Mouse (Mus musculus): Measurements from ENCODE around the gene Hist1h3c.
"Not testable (repeated sequence)": the region's sequence is repeated elsewhere in the genome, so short reads cannot be mapped to it uniquely, and the experiment has no call there.

The Hist1h3c gene
- long read RNA-seq, experiment 1 = 0 reads
- long read RNA-seq, experiment 2 = 0 reads

DNA sequence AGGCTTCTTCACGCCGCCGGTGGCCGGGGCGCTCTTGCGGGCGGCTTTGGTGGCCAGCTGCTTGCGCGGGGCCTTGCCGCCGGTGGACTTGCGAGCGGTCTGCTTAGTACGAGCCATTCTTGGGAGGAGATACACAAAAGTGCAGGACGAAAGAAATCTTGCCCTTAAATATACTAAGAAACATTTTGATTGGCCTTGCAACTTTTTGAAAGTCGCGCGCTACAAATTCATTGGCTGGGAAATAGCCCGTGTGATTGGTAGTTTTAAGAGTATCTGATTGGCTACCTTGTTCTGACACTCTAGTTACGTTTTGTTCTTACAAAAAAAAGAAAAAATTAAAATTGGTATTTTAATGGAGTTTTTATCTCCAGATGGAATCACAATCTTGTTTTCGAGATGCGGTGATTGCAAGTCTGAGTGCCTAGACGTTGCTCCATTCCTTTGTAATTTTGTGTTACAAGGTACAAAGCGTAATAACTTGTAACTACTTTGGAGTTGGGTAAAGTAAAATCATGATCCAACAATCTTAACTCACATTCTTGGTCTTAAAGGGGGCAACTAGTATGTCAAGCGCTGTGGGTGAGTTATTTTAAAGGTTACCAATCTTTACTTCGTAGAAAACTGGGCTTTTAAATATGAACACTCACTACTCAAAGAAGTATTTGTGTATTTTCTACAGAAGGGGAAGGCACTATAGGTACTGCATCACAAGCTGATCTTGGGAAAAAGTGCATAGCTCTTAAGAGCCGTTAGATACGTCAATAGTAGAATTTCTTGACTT lies at the start of gene Hist1h3c:
Hist1h3c (minus strand) TSS at position 222 of the 781 bp plus-strand sequence.
- intact Hi-C loops (cut with DNase I) = loop anchor here (5.0 to 10.0 kb wide), 2 partner anchors 321 to 1703 kb away; partner anchors contain the start of genes Abt1, Hist1h2ag, Hist1h2bj and Hist1h4i

DNA sequence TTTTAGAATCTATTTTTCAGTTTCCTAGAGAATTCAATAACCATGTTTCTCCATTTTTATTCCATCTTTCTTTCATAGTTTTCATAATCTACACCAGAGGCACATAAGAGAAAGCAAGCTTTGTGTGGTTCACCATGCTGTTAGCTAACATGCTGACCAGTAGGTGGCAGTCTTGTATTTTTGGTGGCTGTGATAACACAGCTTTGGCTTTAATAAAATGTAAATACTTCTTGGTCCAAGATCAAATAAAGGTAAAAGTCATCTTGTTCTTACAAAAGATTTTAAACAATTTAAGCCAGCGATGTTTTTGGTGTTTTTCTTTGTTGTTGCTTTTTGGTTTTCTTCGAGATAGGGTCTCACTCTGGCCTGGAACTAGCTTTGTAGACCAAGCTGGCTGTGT lies 47.1 kb upstream of the Hist1h3c start:
- intact Hi-C loops (cut with DNase I) = loop anchor here (10.0 kb wide), 1 partner anchor 502 kb away; no protein-coding TSS in a partner anchor

DNA sequence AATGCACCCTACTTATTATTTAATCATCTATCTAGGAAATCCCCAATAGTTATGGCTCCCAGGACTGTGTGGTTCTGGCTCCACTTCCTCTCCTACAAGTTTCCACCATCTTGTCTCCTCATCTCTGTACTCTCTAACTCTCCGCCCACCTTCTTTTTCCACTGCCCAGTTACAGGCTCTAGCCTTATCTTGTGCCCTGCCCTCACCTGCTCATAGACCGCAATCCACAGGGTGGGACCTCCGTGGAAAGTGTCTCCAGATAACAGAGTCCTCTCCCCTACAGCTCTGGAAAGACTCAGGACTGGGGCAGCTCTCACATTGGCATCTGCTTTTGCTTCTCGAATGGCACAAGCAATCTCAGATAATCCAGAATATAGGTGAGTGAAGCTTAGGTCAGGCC lies 33.6 kb upstream of the Hist1h3c start:
- intact Hi-C loops (cut with DNase I) = no loop called here

DNA sequence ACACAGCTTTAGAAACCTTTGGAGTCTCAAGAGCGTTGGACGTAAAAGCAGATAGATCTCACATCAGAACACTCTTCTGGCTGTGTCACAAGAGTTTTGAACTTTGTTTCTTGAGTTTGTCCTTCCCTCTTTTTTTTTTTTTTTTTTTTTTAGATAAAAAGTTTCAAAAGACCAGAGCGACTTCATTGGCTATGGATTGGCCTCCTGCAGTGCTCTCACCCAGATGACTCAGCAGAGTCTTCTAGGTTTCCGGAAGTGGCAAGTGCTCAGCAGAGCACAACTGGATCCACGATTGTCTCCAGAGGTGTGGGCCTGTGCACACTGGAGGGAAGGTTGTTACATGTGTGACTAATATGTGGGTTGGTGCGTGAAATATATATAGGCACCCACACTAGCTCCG lies 32.9 kb upstream of the Hist1h3c start:
- intact Hi-C loops (cut with DNase I) = no loop called here

DNA sequence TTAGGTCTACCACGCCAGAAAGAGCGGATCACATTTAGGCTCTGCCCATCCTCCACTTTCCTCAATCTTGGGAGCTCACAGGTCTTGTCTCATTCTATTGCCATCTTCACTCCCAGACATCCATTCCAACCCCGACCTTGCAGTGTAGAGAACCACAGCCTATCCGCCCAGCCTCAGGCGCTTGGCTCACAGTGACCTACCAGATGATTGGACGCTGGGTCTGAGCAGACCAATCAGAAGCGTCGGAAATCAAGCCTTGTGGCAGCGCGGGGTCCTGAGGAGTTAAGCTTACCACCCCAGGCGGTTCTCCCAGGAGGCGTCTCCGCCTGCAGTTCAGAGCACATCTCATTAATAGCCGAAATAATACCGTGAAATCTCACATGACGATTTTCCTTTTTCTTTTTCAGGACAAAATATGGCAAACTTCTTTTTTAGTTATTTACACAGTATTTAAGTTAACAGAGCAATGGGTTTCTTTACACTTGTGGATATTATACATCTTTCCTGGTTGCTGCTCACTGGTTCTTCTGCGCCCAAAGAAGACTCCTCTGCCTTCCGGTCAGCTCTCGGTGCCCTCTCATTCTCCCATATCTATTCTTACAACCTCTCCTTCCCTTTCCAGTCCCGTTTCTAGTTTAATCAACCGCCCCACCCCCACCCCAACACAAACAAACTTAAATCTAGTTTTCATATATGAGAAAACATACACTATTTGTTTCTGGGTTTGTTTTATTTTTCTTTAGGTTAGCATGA lies 27.3 kb upstream of the Hist1h3c start:
- intact Hi-C loops (cut with DNase I) = no loop called here

DNA sequence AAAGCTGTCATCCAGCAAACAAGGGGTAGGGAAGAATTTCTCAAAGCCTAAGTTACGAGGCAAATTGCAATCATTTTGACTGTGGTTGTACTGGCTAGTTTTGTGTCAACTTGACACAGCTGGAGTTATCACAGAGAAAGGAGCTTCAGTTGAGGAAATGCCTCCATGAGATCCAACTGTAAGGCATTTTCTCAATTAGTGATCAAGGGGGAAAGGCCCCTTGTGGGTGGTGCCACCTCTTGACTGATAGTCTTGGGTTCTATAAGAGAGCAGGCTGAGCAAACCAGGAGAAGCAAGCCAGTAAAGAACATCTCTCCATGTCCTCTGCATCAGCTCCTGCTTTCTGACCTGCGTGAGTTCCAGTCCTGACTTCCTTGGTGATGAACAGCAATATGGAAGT lies 24.2 kb upstream of the Hist1h3c start, which contains the start of gene Trim38:
Trim38 (plus strand) TSS at position 301 of the 400 bp plus-strand sequence.
- intact Hi-C loops (cut with DNase I) = not testable (repeated sequence)

DNA sequence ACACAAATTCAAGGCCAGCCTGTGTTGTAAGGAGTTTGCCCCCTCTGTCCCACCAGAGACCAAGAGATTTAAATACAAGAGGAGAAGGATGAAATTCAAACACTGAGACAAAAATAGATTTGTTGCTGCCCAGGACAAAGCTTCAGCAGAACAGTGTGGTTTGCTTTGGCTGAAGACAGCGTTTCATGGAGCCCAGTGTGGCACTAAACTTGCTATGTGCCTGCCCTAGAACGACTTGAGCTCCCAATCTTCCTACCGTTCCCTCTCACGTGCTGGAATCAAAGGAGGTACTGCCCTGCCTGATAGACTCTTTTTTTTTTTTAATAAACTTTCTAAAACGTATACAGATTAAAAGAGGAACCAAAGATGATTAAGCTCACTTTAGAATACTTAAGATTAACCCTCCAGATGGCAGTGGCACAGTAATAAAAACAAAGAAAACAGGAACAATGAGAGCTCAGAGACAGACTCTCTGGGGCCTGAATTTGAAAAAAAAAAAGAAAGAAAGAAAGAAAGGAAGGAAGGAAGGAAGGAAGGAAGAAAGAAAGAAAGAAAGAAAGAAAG lies 23.5 kb upstream of the Hist1h3c start:
- intact Hi-C loops (cut with DNase I) = no loop called here

DNA sequence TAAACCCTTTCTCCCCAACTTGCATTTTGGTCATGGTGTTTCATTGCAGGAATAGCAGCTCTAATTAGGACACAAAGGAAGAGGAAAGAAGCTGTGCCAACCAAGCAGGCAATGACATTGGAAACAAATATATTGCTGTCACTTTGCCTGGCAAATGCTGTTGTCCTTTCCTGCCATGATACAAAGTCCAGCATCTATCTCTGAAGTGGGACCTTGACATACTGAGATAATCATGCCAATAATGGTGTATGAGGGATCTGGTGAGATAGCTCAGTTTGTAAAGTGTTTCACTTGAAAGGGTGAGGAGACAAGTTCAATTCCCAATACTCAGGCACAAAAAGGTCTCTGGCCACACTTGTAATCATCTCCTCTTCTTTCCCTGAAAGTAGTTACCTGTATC lies 21.4 kb upstream of the Hist1h3c start:
- intact Hi-C loops (cut with DNase I) = no loop called here

DNA sequence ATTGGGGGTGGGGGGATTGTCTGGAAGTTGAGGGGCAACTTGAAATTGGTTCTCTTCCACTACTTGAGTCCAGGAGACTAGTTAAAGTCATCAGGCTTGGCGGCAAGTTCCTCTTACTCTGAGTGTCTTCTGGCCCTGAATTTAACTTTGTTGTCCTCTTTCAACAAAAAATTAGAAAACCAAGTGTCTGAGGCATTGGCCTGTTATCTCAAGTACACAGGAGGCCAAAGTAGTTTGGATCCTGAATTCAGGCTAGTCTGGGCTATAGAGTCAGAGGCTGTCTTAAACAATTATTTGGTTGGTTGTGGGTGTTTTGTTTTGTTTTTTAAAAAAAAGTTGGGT lies 19.7 kb upstream of the Hist1h3c start:
- intact Hi-C loops (cut with DNase I) = no loop called here

DNA sequence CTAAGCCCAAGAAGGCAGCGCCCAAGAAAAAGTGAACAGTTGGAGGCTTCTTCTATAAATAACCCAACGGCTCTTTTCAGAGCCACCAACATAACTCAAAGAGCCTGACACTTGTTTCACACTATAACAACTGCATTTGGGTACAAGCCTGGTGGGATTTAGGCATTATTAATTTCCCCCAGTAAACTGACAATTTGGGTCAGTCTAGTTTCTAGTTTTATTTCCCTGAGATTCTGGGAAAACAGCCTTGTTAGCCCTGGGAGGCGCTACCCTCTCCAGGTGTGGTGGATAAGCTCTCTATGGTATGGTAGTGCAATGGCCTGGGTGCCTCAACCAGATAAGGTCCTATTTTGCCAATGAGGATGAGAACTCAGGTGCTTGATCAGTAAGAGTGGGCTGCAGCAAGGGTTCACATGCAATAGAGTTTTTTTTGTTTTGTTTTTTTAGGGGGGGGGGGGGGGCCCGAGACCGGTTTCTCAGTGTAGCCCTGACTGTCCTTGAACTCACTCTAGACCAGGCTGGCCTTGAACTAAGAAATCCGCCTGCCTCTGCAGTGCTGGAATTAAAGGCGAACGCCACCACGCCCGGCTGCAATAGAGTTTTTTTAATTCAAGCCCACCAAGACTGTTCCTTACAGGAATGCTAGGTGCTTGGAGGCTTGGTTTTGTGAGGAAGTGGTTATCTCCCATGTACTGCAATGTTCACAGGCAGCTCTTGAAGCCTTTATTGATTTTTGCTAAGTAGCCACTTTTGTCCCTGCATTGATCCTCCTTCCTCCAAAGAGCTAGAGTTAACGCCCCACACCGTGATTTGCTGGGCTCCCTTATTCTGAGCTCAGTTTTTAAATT lies 19.1 kb upstream of the Hist1h3c start:
- intact Hi-C loops (cut with DNase I) = loop anchor here (5.0 kb wide), 1 partner anchor 182 kb away; the partner anchor contains the start of gene Hist1h4d

DNA sequence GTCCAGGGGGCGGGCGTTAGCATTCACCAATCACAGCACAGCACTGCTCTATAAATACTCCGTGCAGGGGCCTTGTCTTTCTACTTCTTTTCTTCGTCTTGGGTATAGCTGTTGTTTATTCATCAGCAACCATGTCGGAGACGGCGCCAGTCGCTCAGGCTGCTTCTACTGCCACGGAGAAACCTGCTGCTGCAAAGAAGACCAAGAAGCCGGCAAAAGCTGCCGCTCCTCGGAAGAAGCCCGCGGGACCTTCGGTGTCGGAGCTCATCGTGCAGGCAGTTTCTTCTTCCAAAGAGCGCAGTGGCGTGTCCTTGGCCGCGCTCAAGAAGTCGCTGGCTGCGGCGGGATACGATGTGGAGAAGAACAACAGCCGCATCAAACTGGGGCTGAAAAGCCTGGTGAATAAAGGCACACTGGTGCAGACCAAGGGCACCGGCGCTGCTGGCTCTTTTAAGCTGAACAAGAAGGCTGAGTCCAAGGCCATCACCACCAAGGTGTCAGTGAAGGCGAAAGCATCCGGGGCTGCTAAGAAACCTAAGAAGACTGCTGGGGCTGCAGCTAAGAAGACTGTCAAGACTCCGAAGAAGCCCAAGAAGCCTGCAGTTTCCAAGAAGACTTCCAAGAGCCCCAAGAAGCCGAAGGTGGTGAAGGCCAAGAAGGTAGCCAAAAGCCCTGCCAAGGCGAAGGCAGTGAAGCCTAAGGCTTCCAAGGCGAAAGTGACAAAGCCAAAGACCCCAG lies 18.4 kb upstream of the Hist1h3c start, which contains the start of gene Hist1h1a:
Hist1h1a (plus strand) TSS at position 81 of the 738 bp plus-strand sequence.
- intact Hi-C loops (cut with DNase I) = loop anchor here (5.0 kb wide), 1 partner anchor 181 kb away; the partner anchor contains the start of gene Hist1h4d

DNA sequence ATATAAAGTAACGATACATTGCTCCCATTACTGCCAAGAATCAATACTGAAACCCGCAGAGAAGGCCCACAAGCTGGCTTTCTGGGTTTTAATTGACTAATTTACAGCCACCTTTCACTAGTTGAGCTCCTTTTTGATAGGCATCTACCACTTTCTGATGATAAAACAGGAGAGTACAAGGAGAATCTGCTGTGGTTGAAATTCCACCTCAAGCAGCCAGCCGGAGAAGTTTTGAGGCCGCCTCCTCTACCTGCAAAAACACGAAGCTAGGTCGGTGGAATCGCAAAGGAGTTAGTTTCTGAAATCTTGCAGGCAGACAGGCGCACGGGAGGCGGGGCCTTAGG lies 17.8 kb upstream of the Hist1h3c start:
- intact Hi-C loops (cut with DNase I) = loop anchor here (5.0 kb wide), 1 partner anchor 181 kb away; the partner anchor contains the start of gene Hist1h4d

DNA sequence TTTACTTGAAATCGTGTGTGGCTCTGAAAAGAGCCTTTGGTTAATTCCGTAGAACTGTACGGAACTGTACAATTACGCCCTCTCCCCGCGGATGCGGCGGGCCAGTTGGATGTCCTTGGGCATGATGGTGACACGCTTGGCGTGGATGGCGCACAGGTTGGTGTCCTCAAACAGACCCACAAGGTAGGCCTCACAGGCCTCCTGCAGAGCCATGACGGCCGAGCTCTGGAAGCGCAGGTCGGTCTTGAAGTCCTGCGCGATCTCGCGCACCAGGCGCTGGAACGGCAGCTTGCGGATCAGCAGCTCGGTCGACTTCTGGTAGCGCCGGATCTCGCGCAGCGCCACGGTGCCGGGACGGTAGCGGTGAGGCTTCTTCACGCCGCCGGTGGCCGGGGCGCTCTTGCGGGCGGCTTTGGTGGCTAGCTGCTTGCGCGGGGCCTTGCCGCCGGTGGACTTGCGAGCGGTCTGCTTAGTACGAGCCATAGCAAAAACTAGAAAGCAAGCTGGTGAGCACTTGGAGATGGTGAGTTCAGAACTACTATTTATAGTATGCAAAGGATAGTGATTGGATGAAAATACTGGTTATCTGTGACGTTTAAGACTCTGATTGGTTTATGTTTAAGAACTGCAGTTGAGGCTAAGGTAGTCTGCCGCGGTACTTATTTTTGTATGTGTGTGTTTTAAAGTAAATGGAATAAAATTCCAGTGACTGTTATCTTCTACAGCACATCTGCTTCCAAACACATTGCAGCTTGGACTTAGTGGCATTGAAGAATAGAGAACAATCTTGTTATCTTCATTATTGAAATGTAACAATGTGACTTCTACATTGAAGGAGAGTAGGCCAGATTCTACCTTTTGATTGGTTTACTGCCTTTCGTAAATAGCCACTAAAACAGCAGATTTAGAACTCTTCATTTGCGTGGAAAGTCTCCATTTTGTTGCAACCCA lies 16.7 kb upstream of the Hist1h3c start, which contains the start of gene Hist1h3a:
Hist1h3a (minus strand) TSS at position 516 of the 951 bp plus-strand sequence.
- intact Hi-C loops (cut with DNase I) = loop anchor here (5.0 kb wide), 1 partner anchor 180 kb away; the partner anchor contains the start of gene Hist1h4d

DNA sequence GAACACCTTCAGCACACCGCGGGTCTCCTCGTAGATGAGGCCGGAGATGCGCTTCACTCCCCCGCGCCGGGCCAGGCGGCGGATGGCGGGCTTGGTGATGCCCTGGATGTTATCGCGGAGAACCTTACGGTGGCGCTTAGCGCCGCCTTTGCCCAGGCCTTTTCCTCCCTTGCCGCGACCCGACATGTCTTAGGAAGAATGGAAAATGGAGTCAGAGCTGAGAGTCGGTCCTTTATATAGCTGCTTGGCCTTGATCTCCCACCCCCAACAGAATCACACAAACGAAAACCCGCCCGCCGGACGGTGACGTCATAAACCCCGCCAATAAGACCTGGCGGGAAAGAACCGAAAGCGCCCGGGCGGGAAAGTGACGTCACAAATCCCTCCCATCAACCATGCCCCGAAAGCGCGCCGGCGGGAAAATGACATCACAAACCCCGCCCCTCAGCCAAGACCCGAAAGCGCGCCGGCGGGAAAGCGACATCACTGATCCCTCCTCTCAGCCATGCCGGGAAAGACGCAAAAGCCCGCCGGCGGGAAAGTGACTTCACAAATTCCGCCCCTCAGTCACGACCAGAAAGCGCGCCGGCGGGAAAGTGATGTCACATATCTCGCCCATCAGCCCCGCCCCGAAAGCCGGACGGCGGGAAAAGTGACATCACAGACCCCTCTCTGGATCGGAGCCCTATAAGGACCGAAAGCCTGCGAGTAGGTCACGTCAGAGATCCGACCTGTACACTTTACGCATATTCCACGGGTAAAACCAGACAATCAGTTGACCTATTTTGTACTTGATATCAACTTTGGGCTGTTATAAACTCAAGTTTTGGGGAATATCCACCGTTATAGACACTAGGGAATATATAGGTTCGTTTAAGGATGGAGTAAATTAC lies 15.8 kb upstream of the Hist1h3c start, which contains the start of gene Hist1h4a:
Hist1h4a (minus strand) TSS at position 259 of the 893 bp plus-strand sequence.
- intact Hi-C loops (cut with DNase I) = loop anchor here (5.0 kb wide), 1 partner anchor 179 kb away; the partner anchor contains the start of gene Hist1h4d

DNA sequence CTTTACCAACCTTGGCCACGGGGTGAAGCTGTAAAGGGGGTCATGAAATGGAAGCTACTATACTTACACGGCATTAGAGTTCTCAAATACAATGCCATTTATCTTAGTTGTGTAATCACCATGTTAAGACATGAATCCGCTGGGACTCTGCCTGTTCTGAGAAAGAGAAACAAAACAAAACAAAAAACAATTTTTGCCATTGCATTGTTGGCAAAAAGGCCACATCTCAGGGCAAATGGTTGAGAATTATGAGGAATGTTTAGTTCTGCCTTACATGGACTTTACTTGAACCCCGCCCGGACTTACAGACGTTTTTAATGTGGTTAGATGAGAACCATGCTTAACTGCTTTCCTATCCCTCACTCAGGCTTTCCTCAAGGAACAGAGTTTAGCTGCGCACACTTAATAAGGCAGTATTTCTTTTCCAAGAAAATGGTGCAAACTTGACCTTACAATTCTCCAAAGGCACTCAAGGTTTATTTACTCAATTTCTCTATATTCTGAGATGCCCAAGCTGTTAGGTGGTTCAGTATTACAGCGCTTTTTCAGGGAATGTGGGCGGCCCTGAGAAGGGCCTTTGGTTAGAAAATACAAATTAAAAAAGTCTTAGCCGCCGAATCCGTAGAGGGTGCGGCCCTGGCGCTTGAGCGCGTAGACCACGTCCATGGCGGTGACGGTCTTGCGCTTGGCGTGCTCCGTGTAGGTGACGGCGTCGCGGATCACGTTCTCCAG lies 15.0 kb upstream of the Hist1h3c start:
- intact Hi-C loops (cut with DNase I) = loop anchor here (5.0 kb wide), 1 partner anchor 178 kb away; the partner anchor contains the start of gene Hist1h4d

DNA sequence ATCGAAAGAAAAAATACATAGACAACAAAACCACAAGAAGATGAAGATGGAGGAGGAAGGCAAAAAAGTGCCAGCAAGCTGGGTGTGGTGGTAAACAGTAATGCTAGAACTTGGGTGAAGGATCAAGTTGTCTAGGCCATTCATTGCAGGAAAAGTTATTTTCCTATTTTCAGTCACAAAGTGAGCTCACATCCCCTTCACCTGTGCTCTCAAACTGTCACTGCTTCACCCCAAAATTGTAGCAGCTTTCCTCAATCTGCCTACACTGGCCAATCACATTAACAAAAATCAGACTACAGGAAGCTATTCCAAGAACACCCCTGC lies 14.5 kb upstream of the Hist1h3c start:
- intact Hi-C loops (cut with DNase I) = loop anchor here (5.0 kb wide), 1 partner anchor 178 kb away; the partner anchor contains the start of gene Hist1h4d

All from adrenal gland (tissue).